Comparison of ENCODE assay signal across 8 mouse cellular contexts in the genomic region with DNA sequence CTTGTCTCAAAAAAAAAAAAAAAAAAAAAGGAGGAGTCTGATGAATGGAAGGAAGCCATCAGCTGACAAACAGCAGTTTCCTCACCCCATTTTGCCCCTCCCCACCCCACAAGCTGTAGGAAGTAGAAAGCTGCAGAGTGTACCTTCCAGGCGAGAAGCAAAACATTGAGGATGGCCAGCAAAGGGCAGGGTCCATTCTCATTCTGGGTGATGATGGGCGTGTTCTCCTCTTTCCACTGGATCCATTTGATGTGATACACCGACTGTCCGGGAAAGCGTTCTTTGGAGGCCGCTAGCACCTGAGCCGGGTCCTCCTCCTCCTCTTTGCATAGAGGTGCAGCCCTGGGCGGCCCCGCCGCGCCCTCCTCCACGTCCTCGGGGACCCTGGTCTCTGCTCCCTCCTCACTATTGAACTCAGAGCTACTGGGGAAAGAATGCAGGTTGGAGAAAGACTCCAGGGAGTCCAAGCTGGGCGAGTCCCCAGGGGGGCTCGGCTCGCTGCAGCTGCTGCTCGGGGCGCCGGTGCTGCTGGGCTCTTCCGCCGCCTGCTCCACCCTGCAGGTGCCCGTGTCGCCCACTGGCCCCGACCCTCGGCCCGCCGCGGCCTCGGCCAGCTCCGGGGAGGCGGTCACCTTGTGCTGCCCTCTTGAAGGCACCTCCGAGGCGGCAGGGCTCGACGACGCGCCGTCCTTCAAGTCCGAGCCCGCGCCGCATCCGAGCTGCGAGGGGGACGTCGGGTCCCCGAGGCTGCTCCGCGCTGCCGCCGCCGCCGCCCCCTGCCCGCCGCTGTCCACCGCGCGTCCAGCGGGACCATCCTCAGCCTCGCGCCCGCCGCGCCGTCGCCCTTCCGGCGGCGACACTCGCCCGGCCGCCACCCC. TPM values are rescaled to one million over a fixed set of nuclear protein-coding genes. Genes with fewer than 3 reads are reported as not detected.
A peak's percentile ranks its signal among the peaks of the same experiment; 100 is the strongest.
DNase-seq lines count a peak whose midpoint lies in the region; ATAC-seq and TF ChIP-seq lines count a peak whose summit lies in the region.

A gene (plus strand): TSS at position 122 of the 878 bp plus-strand sequence.

- TF ChIP-seq POLR2A in limb, embryonic 14.5 days (IDR thresholded peaks at IDR 0.05; ENCODE audit: borderline replicate concordance, extremely low read depth, insufficient read depth, insufficient read length) = no peak

- peak within 1 kb of the TSS; percentile 77 for H3K9ac ChIP-seq in embryonic facial prominence, embryonic 12.5 days
- H3K9ac ChIP-seq in limb, embryonic 14.5 days (ENCODE audit: low read depth, low read length, severe bottlenecking) = peak within 1 kb of the TSS; percentile 82
- H3K9ac ChIP-seq in midbrain, embryonic 15.5 days = peak within 1 kb of the TSS; percentile 82

- peak within 1 kb of the TSS; percentile 92 for H3K27ac ChIP-seq in embryonic facial prominence, embryonic 12.5 days
- H3K27ac ChIP-seq in limb, embryonic 14.5 days (replicated peaks; ENCODE audit: low read depth, low read length) = peak within 1 kb of the TSS; percentile 88
- peak within 1 kb of the TSS; percentile 98 for H3K27ac ChIP-seq in midbrain, embryonic 15.5 days

- H3K4me3 ChIP-seq in embryonic facial prominence, embryonic 12.5 days = peak within 1 kb of the TSS; percentile 86
- H3K4me3 ChIP-seq in limb, embryonic 14.5 days (replicated peaks; ENCODE audit: low read length) = peak within 1 kb of the TSS; percentile 87
- H3K4me3 ChIP-seq in midbrain, embryonic 15.5 days = peak within 1 kb of the TSS; percentile 78

- ATAC-seq in embryonic facial prominence, embryonic 12.5 days (ENCODE audit: insufficient number of reproducible peaks, insufficient read depth, low FRiP score, low TSS enrichment) = peak; percentile 70
- ATAC-seq in limb, embryonic 14.5 days (ENCODE audit: low FRiP score, low read depth) = 0 out of 2 replicates have a peak, but pooled peaks have one; percentile 4
- ATAC-seq in midbrain, embryonic 15.5 days (replicated peaks) = peak; percentile 78

- H3K36me3 ChIP-seq in embryonic facial prominence, embryonic 12.5 days = no peaks in the 10 kb centered on the region
- no peaks in the 10 kb centered on the region for H3K36me3 ChIP-seq in limb, embryonic 14.5 days (ENCODE audit: control insufficient read depth, insufficient read depth, low read length)
- no peaks in the 10 kb centered on the region for H3K36me3 ChIP-seq in midbrain, embryonic 15.5 days (replicated peaks)

- WGBS in embryonic facial prominence, embryonic 12.5 days = under 1% methylated on average over 61 of the region's 72 CpGs
- 2% methylated on average over 26 of the region's 72 CpGs for WGBS in limb, embryonic 14.5 days
- WGBS in midbrain, embryonic 15.5 days = under 1% methylated on average over 69 of the region's 72 CpGs

- no peaks in the 10 kb centered on the region for H3K27me3 ChIP-seq in embryonic facial prominence, embryonic 12.5 days
- no peaks in the 10 kb centered on the region for H3K27me3 ChIP-seq in limb, embryonic 14.5 days (ENCODE audit: control insufficient read depth, insufficient read depth, low read length)
- H3K27me3 ChIP-seq in midbrain, embryonic 15.5 days (replicated peaks) = no peaks in the 10 kb centered on the region

- DNase-seq in 416B (ENCODE audit: low read depth) = peak; percentile 82
- DNase-seq in adrenal gland, postnatal 14 days = peak; percentile 60
- DNase-seq in heart, adult 8-10 months (ENCODE audit: low spot score) = peak; percentile 74
- DNase-seq in kidney, adult 8-10 months = peak; percentile 76 to 84
- DNase-seq in limb, embryonic 14.5 days (ENCODE audit: low spot score) = peak; percentile 23
- peak; percentile 49 to 56 for DNase-seq in spleen, postnatal 14 days (ENCODE audit: low spot score in 2 of 2)

- 0 out of 2 replicates have a peak, but pooled peaks cover 4% of the 10 kb centered on the region for H3K4me1 ChIP-seq in embryonic facial prominence, embryonic 12.5 days
- H3K4me1 ChIP-seq in limb, embryonic 14.5 days (ENCODE audit: control insufficient read depth, insufficient read depth, low read length) = peaks cover 12% of the 10 kb centered on the region; the same call in 1 of the 2 replicates
- H3K4me1 ChIP-seq in midbrain, embryonic 15.5 days = peaks cover 37% of the 10 kb centered on the region

- H3K9me3 ChIP-seq in embryonic facial prominence, embryonic 12.5 days = no peaks in the 10 kb centered on the region
- H3K9me3 ChIP-seq in limb, embryonic 14.5 days (ENCODE audit: control insufficient read depth, low read length) = no peaks in the 10 kb centered on the region
- H3K9me3 ChIP-seq in midbrain, embryonic 15.5 days = no peaks in the 10 kb centered on the region

- peak within 1 kb of the TSS; percentile 95 for H3K4me2 ChIP-seq in embryonic facial prominence, embryonic 12.5 days (replicated peaks)
- peak within 1 kb of the TSS; percentile 88 for H3K4me2 ChIP-seq in limb, embryonic 14.5 days (replicated peaks; ENCODE audit: low read depth, low read length, severe bottlenecking)
- peak within 1 kb of the TSS; percentile 66 for H3K4me2 ChIP-seq in midbrain, embryonic 15.5 days

RNA-seq across cellular contexts. Expression of the gene that starts here (rescaled TPM):
- total RNA-seq in adrenal gland, postnatal 14 days (2021) = 0.48 and 1.1 TPM in 2 replicates
- polyA plus RNA-seq in embryonic facial prominence, embryonic 12.5 days (2016; fragmentation: Nextera tagmentation; extraction: Ambion mirVana) = 0.37 and 0.69 TPM in 2 replicates
- total RNA-seq in heart, adult 8-10 months (2022) = under 1 TPM in 3 of 4 experiments, not detected in 1; 0.27 to 0.62 (median 0.38) TPM
- 0.30 and 0.33 TPM in 2 replicates for polyA plus RNA-seq in limb, embryonic 14.5 days (2012; rRNA removed)
- polyA plus RNA-seq in limb, embryonic 14.5 days (2014; fragmentation: Nextera tagmentation; extraction: Ambion mirVana) = 0.29 and 0.65 TPM in 2 replicates
- polyA plus RNA-seq in midbrain, embryonic 15.5 days (2015; fragmentation: Nextera tagmentation; extraction: Ambion mirVana) = 0.19 and 0.75 TPM in 2 replicates

Comparison
In these comparisons a context has a peak if more than half of its experiments do, and no peak if none do; other contexts are left out.
1. Peak in every context shown above with its lines: DNase-seq, ATAC-seq, H3K4me3 ChIP-seq and H3K27ac ChIP-seq.
2. Peak in ATAC-seq, H3K4me3 ChIP-seq, H3K27ac ChIP-seq, H3K9ac ChIP-seq and H3K4me2 ChIP-seq in embryonic facial prominence, embryonic 12.5 days; RNA of the gene not detected or under 1 TPM.
3. Peak in DNase-seq in heart, adult 8-10 months; RNA of the gene not detected or under 1 TPM.
4. Peak in DNase-seq, ATAC-seq, H3K4me3 ChIP-seq, H3K27ac ChIP-seq, H3K9ac ChIP-seq and H3K4me2 ChIP-seq in limb, embryonic 14.5 days; RNA of the gene not detected or under 1 TPM.
5. Peak in ATAC-seq, H3K4me3 ChIP-seq, H3K27ac ChIP-seq, H3K9ac ChIP-seq and H3K4me2 ChIP-seq in midbrain, embryonic 15.5 days; RNA of the gene not detected or under 1 TPM.
6. DNase-seq: peak in every context shown above with its lines; median percentile 82 in 416B; 80 in kidney, adult 8-10 months; 74 in heart, adult 8-10 months; 60 in adrenal gland, postnatal 14 days; 52 in spleen, postnatal 14 days; 23 in limb, embryonic 14.5 days.
7. ATAC-seq: peak in every context shown above with its lines; median percentile 78 in midbrain, embryonic 15.5 days; 70 in embryonic facial prominence, embryonic 12.5 days; 4 in limb, embryonic 14.5 days.